Mouse (Mus musculus) kidney, embryonic 14.5 days (tissue): ENCODE measurements at regions not wholly inside any gene's neighbourhood (a gene's known extent, or its start where the extent isn't known, plus 50 kb on each side); places are given as distances from the start of the nearest gene placed in this dataset.

ENCODE experiments used
- ATAC-seq: fragments of 200-750 bp; cut with Nextera tagmentation; 2 replicates; pipeline ENCODE4 v1.8.0; 2017; ENCODE audit warnings: moderate number of reproducible peaks, mild to moderate bottlenecking, moderate TSS enrichment, moderate library complexity; ENCODE audit not compliant: low FRiP score, low TSS enrichment
- H3K27ac ChIP-seq: fragments of 300-500 bp; sonication (generic); 2 replicates; pipeline ENCODE4 v1.5.1; 2014; ENCODE audit warnings: low read depth, mild to moderate bottlenecking, low read length, moderate library complexity, mixed read lengths
- H3K27me3 ChIP-seq: fragments of 300-500 bp; sonication (generic); 2 replicates; pipeline ENCODE4 v1.6.1; 2014; ENCODE audit warnings: mild to moderate bottlenecking, low read length; ENCODE audit not compliant: control insufficient read depth, insufficient read depth
- H3K36me3 ChIP-seq: fragments of 300-500 bp; sonication (generic); 2 replicates; pipeline ENCODE4 v1.6.1; 2014; ENCODE audit warnings: low read length, mixed read lengths; ENCODE audit not compliant: control insufficient read depth, insufficient read depth
- H3K4me1 ChIP-seq: fragments of 300-500 bp; sonication (generic); 2 replicates; pipeline ENCODE4 v1.6.1; 2014; ENCODE audit warnings: low read length, mixed read lengths; ENCODE audit not compliant: control insufficient read depth, insufficient read depth
- H3K4me2 ChIP-seq: fragments of 300-500 bp; sonication (generic); replicated peaks from 2 replicates; pipeline ENCODE4 v1.6.1; 2014; ENCODE audit warnings: low read depth, mild to moderate bottlenecking, low read length
- H3K4me3 ChIP-seq: fragments of 300-500 bp; sonication (generic); 2 replicates; pipeline ENCODE4 v1.5.1; 2014; ENCODE audit warnings: mild to moderate bottlenecking, low read length
- H3K9ac ChIP-seq: fragments of 300-500 bp; sonication (generic); 2 replicates; pipeline ENCODE4 v1.6.1; 2014; ENCODE audit warnings: low read depth, mild to moderate bottlenecking, low read length, moderate library complexity
- H3K9me3 ChIP-seq: fragments of 300-500 bp; sonication (generic); 2 replicates; pipeline ENCODE4 v1.6.1; 2016; ENCODE audit warnings: low read length; ENCODE audit not compliant: control insufficient read depth
- WGBS: fragments of 180-500 bp; shearing (Covaris S2); extraction: QIAGEN DNeasy Blood & Tissue Kit; methylation state at CpG from one replicate; pipeline ENCODE4 v1.1.7; 2014; 5-methylcytosine and 5-hydroxymethylcytosine counted together

GRCm38 (mm10) chr10:107198460-107198859 lies 73.0 kb upstream of the Lin7a start:
- ATAC-seq: no peak
- WGBS: 74% methylated on average over 4 of the region's 4 CpGs
- H3K4me3 ChIP-seq: no peak overlapping the region

DNA sequence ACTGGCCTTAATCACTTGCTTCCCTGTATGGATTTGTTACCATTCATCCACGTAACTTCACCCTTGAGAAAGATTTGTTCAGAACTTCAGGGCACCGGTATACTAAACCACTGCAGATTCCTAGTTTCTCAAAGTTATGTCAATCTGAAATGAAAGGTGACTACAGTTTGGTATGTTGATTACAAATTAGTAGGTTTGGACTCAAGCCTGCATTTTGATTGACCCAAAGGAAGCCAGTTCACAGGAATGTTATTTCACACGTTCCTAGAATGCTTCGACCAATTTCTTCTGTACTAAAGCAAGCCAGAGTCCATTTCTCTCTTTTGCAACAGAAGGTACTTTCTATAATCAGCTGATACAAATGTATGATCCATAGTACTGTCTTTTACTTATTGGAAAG lies 70.4 kb upstream of the Lin7a start:
- 83% methylated on average over 4 of the region's 4 CpGs for WGBS
- no peak for ATAC-seq
- Histone ChIP-seq H3K4me2 (no peak overlapping the region), H3K27ac (no peak overlapping the region), H3K9me3 (no peaks in the 10 kb centered on the region), H3K27me3 (no peaks in the 10 kb centered on the region), H3K4me1 (no peaks in the 10 kb centered on the region), H3K4me3 (no peak overlapping the region), H3K9ac (no peak overlapping the region), H3K36me3 (no peaks in the 10 kb centered on the region)

More at GRCm38 (mm10) chr10:107198460-107198859, 73.0 kb upstream of the Lin7a start:
- Histone ChIP-seq H3K9ac (no peak overlapping the region), H3K27ac (no peak overlapping the region), H3K4me1 (no peaks in the 10 kb centered on the region), H3K4me2 (no peak overlapping the region), H3K36me3 (no peaks in the 10 kb centered on the region), H3K27me3 (no peaks in the 10 kb centered on the region), H3K9me3 (no peaks in the 10 kb centered on the region; the same call in 1 of the 2 replicates)

DNA sequence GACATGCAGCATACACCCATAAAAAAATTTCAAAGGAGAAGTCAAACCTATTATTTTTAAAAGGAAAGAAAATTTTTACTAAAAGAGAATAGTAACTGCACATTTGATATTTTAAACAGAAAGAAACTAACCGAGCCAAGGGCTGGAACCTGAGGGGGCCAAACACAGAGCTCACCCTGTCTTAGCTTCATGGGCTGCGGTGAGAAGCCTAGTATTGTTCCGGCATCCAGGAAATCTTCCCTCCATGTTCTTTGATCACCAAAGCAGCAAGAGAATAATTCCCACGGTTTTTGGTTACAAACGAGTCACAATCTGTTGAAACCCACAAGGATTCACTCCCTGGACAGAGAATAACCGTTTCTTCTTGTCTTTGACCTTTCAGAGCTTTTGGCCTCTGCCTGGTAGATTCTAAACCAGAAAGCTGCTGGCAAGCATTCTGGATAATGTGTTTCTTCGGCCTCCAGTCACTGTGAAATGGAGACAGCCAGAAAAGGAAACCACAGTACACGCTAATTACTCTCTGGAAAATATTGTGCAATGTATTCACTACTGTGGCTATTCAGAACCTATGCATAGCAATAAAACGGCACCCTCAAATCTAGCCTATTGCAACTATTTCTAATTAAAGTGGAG lies 66.3 kb upstream of the Lin7a start:
- ATAC-seq: peak; percentile 71; the same call in 1 of the 2 replicates
- no peak overlapping the region for H3K4me3 ChIP-seq
- no peaks in the 10 kb centered on the region for H3K36me3 ChIP-seq
- H3K4me1 ChIP-seq: no peaks in the 10 kb centered on the region
- no peak overlapping the region for H3K27ac ChIP-seq
- no peak overlapping the region for H3K4me2 ChIP-seq
- no peaks in the 10 kb centered on the region for H3K27me3 ChIP-seq
- no peaks in the 10 kb centered on the region for H3K9me3 ChIP-seq
- no peak overlapping the region for H3K9ac ChIP-seq
- 39% methylated on average over 9 of the region's 9 CpGs for WGBS

DNA sequence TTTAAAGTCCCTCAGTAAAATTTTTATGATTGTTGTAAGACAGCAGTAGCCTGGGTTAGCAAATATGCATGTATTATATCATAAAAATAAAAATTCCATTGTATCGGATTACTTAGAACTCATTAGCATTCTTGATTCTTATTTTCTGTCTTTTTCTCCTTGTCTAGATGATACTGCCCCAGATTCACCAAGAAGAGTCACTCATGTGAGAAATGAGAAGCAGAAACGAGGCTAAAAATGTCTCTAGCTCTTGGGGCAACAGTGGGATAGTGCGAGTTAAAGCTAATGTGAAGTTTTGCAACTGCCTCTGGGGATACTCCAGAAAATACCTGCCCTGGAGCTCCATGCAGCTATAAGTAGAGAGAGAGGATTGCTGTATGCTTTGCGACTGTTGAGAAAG lies 61.6 kb upstream of the Lin7a start:
- no peak overlapping the region for H3K4me3 ChIP-seq
- no peak overlapping the region for H3K9ac ChIP-seq
- H3K9me3 ChIP-seq: no peaks in the 10 kb centered on the region
- no peaks in the 10 kb centered on the region for H3K4me1 ChIP-seq
- H3K27ac ChIP-seq: no peak overlapping the region
- ATAC-seq: no peak
- 81% methylated on average over 4 of the region's 4 CpGs for WGBS
- H3K36me3 ChIP-seq: no peaks in the 10 kb centered on the region
- no peak overlapping the region for H3K4me2 ChIP-seq
- no peaks in the 10 kb centered on the region for H3K27me3 ChIP-seq

DNA sequence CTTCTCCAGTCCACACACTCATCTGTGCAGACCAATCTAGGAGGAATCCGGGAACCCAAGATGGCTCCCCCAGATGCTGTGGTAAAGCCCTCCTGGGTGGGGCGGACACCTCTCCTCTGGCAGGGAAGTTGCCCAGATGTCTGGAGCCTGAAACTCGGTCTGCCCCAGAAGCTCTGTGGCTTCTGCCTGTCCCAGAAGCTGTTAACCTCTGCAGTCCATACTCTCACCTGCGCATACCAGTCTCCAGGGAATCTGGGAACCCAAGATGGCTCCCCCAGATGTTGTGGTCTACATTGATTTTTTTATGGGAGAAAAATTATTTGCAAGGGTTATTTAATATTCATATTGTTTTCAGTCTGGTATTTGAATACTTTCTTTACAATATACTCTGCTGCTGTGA lies 58.4 kb upstream of the Lin7a start:
- Histone ChIP-seq H3K4me1 (no peaks in the 10 kb centered on the region), H3K27ac (no peak overlapping the region), H3K27me3 (no peaks in the 10 kb centered on the region), H3K4me3 (no peak overlapping the region), H3K4me2 (no peak overlapping the region), H3K9me3 (no peaks in the 10 kb centered on the region), H3K36me3 (no peaks in the 10 kb centered on the region), H3K9ac (no peak overlapping the region)
- WGBS: 82% methylated on average over 4 of the region's 4 CpGs
- no peak for ATAC-seq

DNA sequence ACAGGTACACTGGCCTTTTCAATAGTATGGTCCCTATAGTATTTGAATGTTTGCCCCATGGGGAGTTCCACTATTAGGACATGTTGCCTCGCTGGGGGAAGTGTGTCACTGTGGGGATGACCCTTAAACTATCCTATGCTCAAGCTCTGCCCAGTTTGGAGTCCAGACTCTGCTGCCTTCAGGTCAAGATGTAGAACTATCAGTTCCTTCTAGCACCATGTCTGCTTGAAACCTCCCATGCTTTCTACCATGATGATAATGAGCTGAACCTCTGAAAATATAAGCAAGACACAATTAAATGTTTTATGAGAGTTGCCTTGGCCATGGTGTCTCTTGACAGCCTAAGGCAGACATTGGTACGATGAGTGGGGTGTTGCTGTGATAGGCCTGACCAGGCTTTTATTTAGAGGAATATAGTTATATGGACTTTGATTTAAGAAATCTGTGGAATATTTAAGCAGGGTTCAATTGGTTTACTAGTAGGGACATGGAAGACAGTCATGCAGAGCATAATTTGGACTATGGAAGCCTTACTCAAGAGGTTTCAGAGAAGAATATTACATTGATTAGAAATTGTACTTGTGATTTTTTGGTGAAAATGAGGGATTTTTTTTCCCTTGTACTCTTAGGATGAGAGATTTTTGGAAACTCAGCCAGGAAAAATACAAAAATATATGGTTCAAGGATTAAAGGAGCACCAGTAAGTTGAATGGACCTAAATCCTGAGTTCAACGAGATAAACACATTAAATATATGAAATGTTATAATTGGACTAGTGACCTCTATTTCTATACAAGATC lies 57.7 kb upstream of the Lin7a start:
- 84% methylated on average over 3 of the region's 3 CpGs for WGBS
- no peak overlapping the region for H3K4me2 ChIP-seq
- H3K4me1 ChIP-seq: no peaks in the 10 kb centered on the region
- no peak for ATAC-seq
- H3K27ac ChIP-seq: no peak overlapping the region
- no peaks in the 10 kb centered on the region for H3K27me3 ChIP-seq
- no peaks in the 10 kb centered on the region for H3K9me3 ChIP-seq
- H3K4me3 ChIP-seq: no peak overlapping the region
- no peak overlapping the region for H3K9ac ChIP-seq
- H3K36me3 ChIP-seq: no peaks in the 10 kb centered on the region

- H3K9me3 ChIP-seq: no peaks in the 10 kb centered on the region
- no peaks in the 10 kb centered on the region for H3K4me1 ChIP-seq
- H3K27me3 ChIP-seq: no peaks in the 10 kb centered on the region
- no peak overlapping the region for H3K9ac ChIP-seq
- H3K4me3 ChIP-seq: no peak overlapping the region
- no peak overlapping the region for H3K27ac ChIP-seq
- no peak for ATAC-seq
- no peaks in the 10 kb centered on the region for H3K36me3 ChIP-seq
- WGBS: 88% methylated on average over 4 of the region's 4 CpGs
- no peak overlapping the region for H3K4me2 ChIP-seq
These were observed 56.7 kb upstream of the Lin7a start for GRCm38 (mm10) chr10:107214741-107215230.

DNA sequence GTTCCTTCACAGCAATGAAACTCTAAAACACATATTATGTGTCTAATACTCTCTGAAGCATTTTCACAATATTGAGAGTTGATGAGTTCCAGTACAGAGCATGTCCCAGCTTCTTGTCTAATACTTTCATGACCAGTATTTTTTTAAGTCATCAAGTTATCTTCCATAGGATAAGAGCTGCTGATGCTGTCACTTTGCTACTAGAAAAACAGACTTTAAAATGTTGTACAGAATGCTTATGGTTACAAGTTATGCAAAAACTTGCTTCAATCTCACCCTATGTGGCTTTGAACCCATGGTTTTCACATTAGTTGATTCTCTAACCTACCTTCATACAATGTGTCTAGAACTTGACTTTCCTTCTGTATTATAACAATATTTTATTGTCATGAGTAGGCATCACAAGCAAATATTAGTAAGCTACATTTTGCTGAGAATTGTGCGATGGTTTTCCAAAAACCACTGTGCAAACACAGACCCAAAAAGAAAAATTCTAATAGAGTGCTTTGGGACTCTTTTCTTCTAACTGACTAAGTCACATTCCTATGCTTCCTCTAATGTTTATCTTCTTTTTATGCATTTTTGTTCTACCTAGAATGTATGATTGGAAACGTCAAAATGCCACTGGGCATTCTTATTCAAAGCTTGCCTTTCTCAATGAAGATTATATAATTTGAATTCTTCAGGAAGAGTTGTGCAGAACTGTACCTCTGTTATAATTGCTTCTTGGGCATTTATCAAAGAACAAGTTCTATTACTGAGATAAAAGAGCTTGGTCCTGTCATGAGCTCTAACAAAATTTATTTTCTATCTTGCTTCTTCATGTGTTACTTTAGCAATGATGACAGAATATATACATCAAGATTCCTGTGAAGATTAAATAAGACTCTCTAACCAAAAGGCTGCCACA lies 55.6 kb upstream of the Lin7a start:
- Histone ChIP-seq H3K9ac (no peak overlapping the region), H3K4me1 (no peaks in the 10 kb centered on the region), H3K36me3 (no peaks in the 10 kb centered on the region), H3K9me3 (no peaks in the 10 kb centered on the region), H3K27me3 (no peaks in the 10 kb centered on the region), H3K4me2 (no peak overlapping the region), H3K4me3 (no peak overlapping the region), H3K27ac (no peak overlapping the region)
- ATAC-seq: no peak
- 83% methylated on average over 2 of the region's 2 CpGs for WGBS
